Mouse (Mus musculus) liver, embryonic 14.5 days (tissue): ENCODE measurements around the gene Slc7a5. TPM values are rescaled to one million over a fixed set of nuclear protein-coding genes. Genes with fewer than 3 reads are reported as not detected.

Source experiments
- ATAC-seq: fragments of 200-750 bp; cut with Nextera tagmentation; 2 replicates; pipeline ENCODE4 v1.8.0; 2017; ENCODE audit warnings: moderate number of reproducible peaks, mild to moderate bottlenecking, moderate library complexity; ENCODE audit not compliant: insufficient read depth
- DNase-seq, 3 experiments: peaks; one replicate each; pipeline ENCODE4 v3.0.0-alpha.2; 2012 to 2013; ENCODE audit warnings: low read depth in 3 of 3, low spot score in 3 of 3
- H3K27ac ChIP-seq: fragments of 300-500 bp; sonication (generic); 2 replicates; pipeline ENCODE4 v1.5.1; 2014; ENCODE audit warnings: moderate library complexity, mild to moderate bottlenecking, control low read depth, inconsistent platforms
- H3K27me3 ChIP-seq: fragments of 300-500 bp; sonication (generic); 2 replicates; pipeline ENCODE4 v1.6.1; 2014; ENCODE audit warnings: mild to moderate bottlenecking, low read length, moderate library complexity; ENCODE audit not compliant: control insufficient read depth, insufficient read depth
- H3K36me3 ChIP-seq: fragments of 300-500 bp; sonication (generic); replicated peaks from 2 replicates; pipeline ENCODE4 v1.6.1; 2014; ENCODE audit warnings: low read depth; ENCODE audit not compliant: control insufficient read depth, insufficient read depth
- H3K4me1 ChIP-seq, 2 experiments: fragments of 200-500 bp in 1 of 2; fragments of 300-500 bp in 1 of 2; sonication (generic) in 1 of 2; replicated peaks; 2 replicates each; pipeline ENCODE4 v1.6.1; 2012 to 2014; ENCODE audit warnings: antibody characterized with exemption in 1 of 2, inconsistent platforms in 1 of 2, low read length in 1 of 2; ENCODE audit not compliant: control insufficient read depth in 2 of 2, insufficient read depth in 2 of 2
- H3K4me2 ChIP-seq: fragments of 300-500 bp; sonication (generic); 2 replicates; pipeline ENCODE4 v1.6.1; 2014; ENCODE audit warnings: low read depth, mild to moderate bottlenecking, control low read depth, moderate library complexity
- H3K4me3 ChIP-seq, 2 experiments: fragments of 200-500 bp in 1 of 2; fragments of 300-500 bp in 1 of 2; sonication (generic) in 1 of 2; 2 replicates each; pipeline ENCODE4 v1.5.1; 2012 to 2014; ENCODE audit warnings: low read depth in 2 of 2, low read length in 2 of 2, mild to moderate bottlenecking in 2 of 2, control low read depth in 1 of 2, inconsistent platforms in 1 of 2, moderate library complexity in 1 of 2; ENCODE audit not compliant: insufficient read depth in 1 of 2
- H3K9ac ChIP-seq: fragments of 300-500 bp; sonication (generic); replicated peaks from 2 replicates; pipeline ENCODE4 v1.6.1; 2014; ENCODE audit warnings: mild to moderate bottlenecking, control low read depth, moderate library complexity
- H3K9me3 ChIP-seq: fragments of 300-500 bp; sonication (generic); 2 replicates; pipeline ENCODE4 v1.6.1; 2016; ENCODE audit warnings: low read length, mixed read lengths; ENCODE audit not compliant: control insufficient read depth
- CTCF ChIP-seq: IDR thresholded peaks from 2 replicates; pipeline ENCODE4 v1.5.1; 2016; ENCODE audit warnings: antibody characterized with exemption, low read depth, control low read depth
- EP300 ChIP-seq: IDR thresholded peaks from 2 replicates; pipeline ENCODE4 v1.6.1; 2016; ENCODE audit warnings: antibody characterized with exemption, low read depth
- WGBS: fragments of 180-500 bp; shearing (Covaris S2); extraction: QIAGEN DNeasy Blood & Tissue Kit; methylation state at CpG from one replicate; pipeline ENCODE4 v1.1.7; 2014; ENCODE audit not compliant: insufficient replicate concordance; 5-methylcytosine and 5-hydroxymethylcytosine counted together
- polyA plus RNA-seq, 2 experiments: library from polyadenylated mRNA; depleted of rRNA in 1 of 2; stranded (reverse) in 1 of 2; unstranded in 1 of 2; fragments of >200 nt; fragmentation: Nextera tagmentation in 1 of 2; extraction: Ambion mirVana in 1 of 2; gene quantifications; 2 replicates each; pipeline versions ENCODE4 v1.2.1 to v1.2.3; 2012 to 2014

Slc7a5 gene
- polyA plus RNA-seq, 2 experiments, result 36.7 to 40.0 TPM

GRCm38 (mm10) chr8:121868196-121868595 lies 39.3 kb downstream of the Slc7a5 start:
- TF ChIP-seq CTCF (no peak), EP300 (no peak)
- Histone ChIP-seq H3K27me3 (no peaks in the 10 kb centered on the region), H3K36me3 (no peaks in the 10 kb centered on the region), H3K4me1 (peaks cover 0 to 2% of the 10 kb centered on the region in 2 experiments; a peak in 1 of 4 replicates), H3K9me3 (no peaks in the 10 kb centered on the region), H3K9ac (no peak overlapping the region), H3K4me2 (no peak overlapping the region), H3K4me3 (no peak overlapping the region), H3K27ac (no peak overlapping the region)
- DNase-seq, result no peak
- ATAC-seq, result no peak
- 66% methylated on average over 5 of the region's 5 CpGs for WGBS

DNA sequence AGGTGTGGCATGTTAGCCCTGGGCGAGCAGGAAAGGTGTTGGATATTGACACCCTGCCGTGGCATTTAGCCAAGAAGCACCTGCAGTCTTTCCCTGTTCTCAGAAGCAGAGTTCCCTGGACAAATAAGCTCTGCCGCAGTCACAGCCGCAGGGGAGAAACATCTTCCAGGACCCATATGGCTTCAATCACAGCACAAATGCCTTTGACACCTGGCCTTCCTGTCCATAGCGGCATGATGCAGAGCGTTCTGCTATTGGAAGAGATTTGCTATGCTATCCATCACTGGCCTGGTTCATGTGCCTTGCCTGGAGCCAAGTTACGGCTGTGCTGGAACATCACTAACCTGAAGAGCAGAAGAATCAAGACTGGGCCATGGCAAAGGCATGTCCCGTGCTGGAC lies 42.1 kb downstream of the Slc7a5 start:
- 73% methylated on average over 8 of the region's 8 CpGs for WGBS
- H3K9me3 ChIP-seq, result no peaks in the 10 kb centered on the region
- no peaks in the 10 kb centered on the region for H3K36me3 ChIP-seq
- no peak for DNase-seq
- H3K27ac ChIP-seq, result no peak overlapping the region
- no peaks in the 10 kb centered on the region for H3K27me3 ChIP-seq
- H3K4me3 ChIP-seq, result no peak overlapping the region
- ATAC-seq, result no peak
- H3K4me2 ChIP-seq, result no peak overlapping the region
- H3K4me1 ChIP-seq, result peaks cover 0 to 2% of the 10 kb centered on the region in 2 experiments; a peak in 1 of 4 replicates
- TF ChIP-seq EP300 (no peak), CTCF (no peak)
- H3K9ac ChIP-seq, result no peak overlapping the region

DNA sequence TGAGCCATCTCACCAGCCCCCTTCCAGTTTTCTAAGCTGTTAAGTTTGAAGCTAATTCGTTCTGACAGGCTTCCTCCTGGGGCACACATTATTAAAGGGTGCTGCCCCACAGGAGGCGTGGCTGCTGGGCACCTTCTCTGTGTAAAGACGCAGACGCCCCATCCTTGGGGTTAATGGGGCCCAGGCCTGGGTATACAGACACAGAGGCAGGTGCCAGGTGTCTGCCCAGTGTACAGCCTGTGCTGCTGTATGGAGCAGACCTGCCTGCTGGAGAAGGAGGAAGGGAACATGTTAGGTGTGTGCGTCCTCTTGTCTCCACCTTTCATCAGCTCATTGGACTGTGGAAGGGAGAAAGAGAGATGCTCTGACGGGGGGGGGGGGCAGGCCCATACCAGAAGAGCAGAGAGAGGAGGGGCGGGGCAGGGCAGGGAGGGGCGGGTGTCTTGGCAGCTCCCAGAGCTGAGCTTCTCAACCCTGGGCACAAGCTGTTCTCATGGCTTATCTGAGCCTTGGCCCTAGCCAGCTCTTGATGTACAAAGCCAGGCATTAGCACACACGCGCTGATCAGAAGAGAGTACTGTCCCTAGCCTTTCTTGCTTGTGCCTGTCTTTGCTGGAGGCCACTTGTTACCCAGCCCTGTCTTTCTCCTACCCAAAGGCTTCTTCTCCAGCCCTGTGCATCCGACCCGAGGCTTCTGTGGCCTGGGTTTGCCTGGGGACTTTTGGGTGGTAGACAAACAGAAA lies 45.5 kb downstream of the Slc7a5 start:
- no peak for TF ChIP-seq CTCF
- TF ChIP-seq EP300, result no peak
- no peaks in the 10 kb centered on the region for H3K9me3 ChIP-seq
- ATAC-seq (no peak), DNase-seq (no peak)
- WGBS, result 52% methylated on average over 12 of the region's 12 CpGs
- no peaks in the 10 kb centered on the region for H3K4me1 ChIP-seq
- H3K9ac ChIP-seq, result no peak overlapping the region
- no peak overlapping the region for H3K4me3 ChIP-seq
- H3K36me3 ChIP-seq, result no peaks in the 10 kb centered on the region
- H3K4me2 ChIP-seq, result no peak overlapping the region
- no peaks in the 10 kb centered on the region for H3K27me3 ChIP-seq
- H3K27ac ChIP-seq, result no peak overlapping the region

DNA sequence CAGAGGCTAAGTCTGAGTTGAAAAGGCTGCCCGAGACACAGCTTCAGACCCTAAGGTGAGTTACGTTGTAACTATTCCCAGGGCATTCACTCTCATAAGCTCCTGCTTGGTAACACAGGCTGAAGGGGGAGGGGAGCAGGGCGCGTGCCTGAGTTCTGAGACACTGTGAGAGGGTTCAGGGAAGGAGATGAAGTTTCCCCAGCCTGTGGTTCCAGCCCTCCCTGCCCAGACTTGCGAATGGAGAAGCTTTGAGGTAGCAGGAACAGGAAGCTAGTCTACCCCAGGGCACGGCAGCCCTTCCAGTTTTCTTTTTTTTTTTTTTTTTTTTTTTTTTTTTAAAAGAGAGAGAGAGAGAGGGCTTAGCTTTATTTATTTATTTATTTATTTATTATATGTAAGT lies 46.2 kb downstream of the Slc7a5 start:
- Histone ChIP-seq H3K36me3 (no peaks in the 10 kb centered on the region), H3K4me3 (no peak overlapping the region), H3K9ac (no peak overlapping the region), H3K9me3 (no peaks in the 10 kb centered on the region), H3K4me1 (no peaks in the 10 kb centered on the region), H3K27ac (no peak overlapping the region), H3K4me2 (no peak overlapping the region), H3K27me3 (no peaks in the 10 kb centered on the region)
- ATAC-seq (no peak), DNase-seq (no peak)
- 26% methylated on average over 6 of the region's 6 CpGs for whole genome bisulfite sequencing
- TF ChIP-seq EP300, result no peak

- no peak for TF ChIP-seq EP300
- no peaks in the 10 kb centered on the region for H3K27me3 ChIP-seq
- H3K4me3 ChIP-seq, result no peak overlapping the region
- 45% methylated on average over 2 of the region's 2 CpGs for WGBS
- no peaks in the 10 kb centered on the region for H3K36me3 ChIP-seq
- DNase-seq (no peak), ATAC-seq (no peak)
- no peaks in the 10 kb centered on the region for H3K9me3 ChIP-seq
- H3K4me1 ChIP-seq, result no peaks in the 10 kb centered on the region
- H3K9ac ChIP-seq, result no peak overlapping the region
- H3K4me2 ChIP-seq, result no peak overlapping the region
- no peak overlapping the region for H3K27ac ChIP-seq
Measured at GRCm38 (mm10) chr8:121857747-121858146, 49.7 kb downstream of the Slc7a5 start.
